Mouse (Mus musculus): ENCODE data around the gene Haus4.

Gene Haus4

DNA sequence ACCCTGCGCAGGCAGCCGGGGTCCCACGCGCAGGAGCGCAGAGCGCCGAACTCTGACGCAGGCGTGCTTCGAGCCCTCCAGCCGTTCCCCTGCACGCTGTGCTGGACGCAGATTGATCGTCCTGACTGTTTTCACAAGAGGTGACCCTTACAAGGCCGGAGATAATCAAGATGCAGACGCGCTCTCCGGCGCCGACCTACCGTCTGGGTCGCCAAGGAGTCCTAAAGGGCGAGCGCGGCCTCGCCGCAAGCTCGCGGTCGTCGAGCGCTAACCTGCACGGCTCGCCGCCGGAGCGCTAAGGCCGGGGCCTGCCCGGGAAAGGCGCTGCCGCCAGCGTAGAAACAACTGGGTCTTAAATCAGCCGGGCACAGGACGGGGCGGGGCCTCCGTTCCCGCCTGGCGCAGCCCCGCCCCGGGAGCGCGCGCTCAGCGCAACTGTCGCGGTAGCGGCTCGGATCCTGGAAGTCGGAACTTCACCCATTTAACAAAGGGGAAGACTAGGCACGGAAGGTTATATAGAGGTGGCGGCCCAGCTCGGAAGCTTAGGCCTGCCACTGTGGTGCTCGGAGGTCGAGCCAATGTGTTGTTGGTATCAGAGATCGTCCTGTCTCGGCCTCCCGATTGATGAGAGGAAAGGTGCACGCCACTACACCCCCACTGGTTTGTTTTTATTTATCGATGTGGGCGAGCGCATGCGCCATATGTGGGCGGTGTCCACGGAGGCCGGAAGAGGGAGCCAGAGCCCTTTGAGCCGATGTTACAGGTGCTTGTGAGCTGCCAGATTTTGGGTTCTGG, at the start of gene Haus4:
Gene Haus4 (minus strand): TSS at position 642 of the 795 bp plus-strand sequence.
- DNase-seq: peak; percentile 83 to 87

DNA sequence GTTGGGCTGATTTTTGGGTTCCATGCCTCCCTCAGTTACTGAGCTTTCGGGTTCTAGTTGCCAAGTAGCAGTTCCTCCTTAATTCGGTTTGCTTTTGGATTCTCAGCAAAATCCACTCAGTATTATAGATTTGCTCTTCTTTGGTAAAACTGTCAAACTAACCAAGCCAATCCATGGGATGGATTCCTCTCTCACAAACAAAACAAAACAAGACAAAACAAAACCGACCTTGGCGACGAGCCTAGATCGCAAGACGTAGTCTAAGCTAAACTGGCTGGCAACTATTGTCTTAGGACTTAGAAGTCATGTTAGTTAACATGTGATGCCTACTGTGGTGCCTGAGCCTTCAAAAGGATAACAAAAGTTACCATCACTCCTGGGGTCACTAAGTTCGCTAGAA, 49.3 kb upstream of the Haus4 start:
- no peak for DNase-seq

DNA sequence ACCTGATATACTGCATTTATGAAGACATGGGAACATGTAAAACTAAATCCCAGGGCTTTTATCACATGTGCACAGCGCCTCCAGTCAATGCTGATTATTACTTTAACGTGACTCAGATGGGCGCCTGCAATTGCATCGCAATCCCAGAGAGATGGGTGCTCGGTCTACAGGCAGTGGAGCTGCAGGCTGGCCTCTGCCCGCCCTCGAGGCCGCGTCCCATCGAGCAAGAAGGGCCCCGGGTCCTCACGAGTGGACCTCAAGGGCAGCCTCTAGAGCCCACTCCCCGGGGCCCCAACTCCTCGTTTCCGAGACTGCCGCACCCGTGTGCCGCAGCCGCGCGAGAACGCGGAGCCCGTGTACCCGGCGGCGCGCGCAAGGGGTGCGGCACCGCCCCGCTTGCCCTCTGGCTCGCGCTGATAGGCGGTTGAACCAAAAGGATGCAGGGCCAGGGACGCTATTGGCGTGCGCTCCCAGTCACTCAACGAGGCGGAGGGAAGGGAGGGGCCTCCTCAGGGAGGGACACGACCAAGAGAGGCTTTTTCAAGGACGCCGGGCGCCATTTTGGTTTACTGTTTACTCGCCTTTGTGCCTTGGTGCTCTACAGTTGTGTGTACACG, 48.7 kb upstream of the Haus4 start:
- peak; percentile 97 to 98 for DNase-seq

DNA sequence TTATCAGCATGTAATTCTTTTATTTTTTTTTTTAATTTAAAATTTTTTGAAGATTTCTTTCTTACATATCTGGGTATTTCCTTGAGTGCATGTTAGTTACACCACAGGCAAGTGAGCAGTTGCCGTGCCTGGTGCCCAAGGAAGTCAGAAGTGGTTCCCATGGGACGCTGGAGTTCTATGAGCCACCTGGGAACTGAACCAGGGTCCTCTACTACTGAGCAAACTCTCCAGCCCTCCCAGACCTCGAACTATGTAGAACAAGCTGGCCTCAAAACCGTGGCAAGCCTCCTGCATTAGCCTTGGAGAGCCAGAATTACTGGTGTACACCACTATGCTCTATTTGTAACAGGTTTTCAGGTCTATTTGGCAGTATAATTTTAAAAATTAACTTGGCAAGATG, 48.2 kb upstream of the Haus4 start:
- DNase-seq: no peak

DNA sequence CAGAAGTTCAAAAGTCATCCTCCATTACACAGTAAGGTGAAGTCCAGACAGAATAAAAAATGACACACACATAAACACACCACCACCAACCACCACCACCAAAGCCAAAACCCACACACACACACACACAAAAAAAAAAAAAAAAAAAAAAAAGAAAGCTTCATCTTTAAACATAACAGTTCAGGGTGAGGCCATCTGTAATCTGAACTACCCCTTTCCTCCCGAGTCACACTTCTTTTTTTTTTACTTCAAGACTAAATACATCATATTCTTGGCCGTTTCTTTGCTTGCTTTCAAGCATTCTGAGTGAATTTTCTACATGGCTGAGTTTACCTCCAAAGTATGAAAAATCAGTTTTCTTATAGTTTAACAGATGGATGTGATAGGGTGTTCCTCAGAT, 47.2 kb upstream of the Haus4 start:
- DNase-seq: no peak

DNA sequence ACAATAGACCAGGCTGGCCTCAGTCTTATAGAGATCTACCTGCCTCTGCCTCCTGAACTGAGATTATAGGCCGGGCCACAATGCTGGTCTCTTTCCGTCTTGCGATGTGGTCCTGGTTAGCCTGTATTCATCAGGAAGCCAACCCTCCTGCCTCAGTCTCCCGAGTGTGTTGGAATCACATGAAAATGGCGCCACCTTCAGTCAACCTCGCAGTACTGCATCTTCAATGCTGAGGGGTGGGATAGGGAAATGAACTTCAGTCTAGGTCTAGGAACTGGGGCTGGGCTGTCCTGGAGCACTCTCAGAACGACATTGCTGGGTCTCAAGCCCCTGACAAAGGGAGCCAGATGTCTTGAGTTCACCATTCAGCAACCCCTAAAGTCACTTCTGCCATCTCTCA, 42.7 kb upstream of the Haus4 start:
- no peak for DNase-seq

DNA sequence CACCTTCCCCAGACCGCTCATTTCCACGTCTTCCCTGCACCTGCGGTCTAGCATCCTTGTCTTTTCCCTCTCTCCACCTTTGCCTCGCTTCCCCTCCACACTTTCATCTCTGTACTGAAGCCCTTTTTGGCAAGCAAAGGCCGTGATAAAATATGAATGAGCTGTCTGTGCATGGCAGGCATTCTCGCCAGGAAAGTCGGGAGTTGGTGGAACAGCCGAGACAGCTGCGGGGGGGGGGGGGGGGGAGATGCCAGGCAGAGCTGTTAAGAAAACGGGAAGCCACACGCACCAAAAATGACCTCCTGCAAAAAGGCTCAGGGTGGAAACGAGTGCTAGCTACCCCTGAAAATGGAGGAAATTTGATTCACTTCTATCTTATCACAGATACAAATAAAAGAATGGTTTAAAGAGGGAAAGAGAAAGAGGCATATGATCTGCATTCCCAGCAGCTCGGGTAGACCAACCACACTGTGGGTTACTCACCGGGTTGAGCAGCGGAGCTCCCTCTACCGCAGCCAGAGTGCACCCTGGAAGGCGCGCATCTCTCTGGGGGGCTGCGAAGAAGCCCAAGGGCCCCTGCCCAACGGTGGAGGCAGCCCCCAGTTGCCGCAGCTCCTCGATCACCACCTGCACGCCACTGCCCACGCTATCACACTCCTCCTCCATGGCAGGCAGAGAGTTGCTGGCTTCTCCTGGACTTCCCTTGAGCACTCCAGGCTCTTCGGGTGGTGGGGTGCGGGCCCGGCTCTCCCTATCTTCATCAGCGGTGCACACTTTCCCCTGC, 40.4 kb upstream of the Haus4 start:
- no peak for DNase-seq

DNA sequence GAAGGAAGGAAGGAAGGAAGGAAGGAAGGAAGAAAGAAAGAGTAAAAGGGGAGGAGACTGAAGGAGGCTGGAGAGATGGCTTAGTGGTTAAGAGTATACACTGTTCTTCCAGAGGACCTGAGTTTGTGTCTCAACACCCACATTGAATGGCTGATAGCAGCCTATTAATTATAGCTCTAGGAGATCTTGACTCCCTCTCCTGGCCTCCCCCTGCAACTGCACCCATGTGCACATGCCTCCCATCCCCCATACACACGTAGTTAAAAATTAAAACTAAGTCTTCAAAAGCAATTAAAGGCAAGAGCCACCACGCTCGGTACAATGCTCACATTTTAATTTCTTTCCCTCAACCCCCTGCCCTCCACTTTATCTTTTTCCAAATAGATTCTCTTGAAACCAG, 39.6 kb upstream of the Haus4 start:
- DNase-seq: no peak

DNA sequence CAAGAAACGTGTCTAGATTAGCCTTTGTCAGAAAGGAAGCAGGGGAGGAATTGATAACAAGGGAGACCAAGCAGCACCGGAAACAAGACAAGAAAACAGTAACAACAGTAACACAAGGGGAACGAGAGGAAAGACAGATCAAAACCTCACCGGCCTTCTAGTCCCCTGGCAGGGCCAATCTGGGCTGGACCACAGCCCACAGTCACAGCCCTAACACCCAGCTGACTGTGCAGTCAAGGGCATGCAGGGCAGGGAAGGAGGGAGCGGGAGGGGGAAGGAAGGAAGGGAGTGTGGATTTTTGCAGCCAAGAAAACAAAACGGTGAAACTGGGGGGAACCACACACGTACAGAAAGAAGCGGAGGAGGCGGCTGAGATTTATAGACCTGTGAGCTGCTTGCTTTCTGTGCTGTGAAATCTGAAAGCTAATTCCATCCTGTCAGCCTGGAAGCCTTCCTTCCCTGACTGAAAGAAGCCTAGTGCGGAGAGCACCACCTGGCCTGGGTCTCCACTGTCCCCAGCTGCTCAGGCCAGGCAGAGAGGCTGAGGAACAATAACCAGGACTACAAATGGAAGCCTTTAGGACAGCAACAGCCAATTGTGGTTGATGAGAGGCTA, 38.0 kb upstream of the Haus4 start:
- DNase-seq: no peak

DNA sequence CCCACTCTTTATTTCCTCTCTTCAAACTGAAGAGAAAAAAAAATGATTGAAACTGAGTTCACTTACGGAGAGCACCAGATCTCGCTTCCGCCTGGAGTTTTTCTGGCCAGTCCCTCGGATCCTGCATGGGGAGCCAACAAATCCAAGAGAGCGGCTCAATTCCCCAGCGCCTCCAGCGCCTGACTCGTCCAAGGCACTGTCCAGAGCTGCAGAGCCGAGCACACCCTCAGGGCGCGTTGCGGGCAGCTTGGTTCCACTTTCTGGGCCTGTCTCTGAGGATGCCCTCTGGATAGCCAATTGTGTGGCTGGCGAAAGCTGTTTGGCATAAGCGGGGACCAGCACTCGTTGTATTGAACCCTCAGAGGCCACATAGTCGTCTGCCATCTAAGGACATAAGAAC, 36.6 kb upstream of the Haus4 start:
- no peak for DNase-seq

DNA sequence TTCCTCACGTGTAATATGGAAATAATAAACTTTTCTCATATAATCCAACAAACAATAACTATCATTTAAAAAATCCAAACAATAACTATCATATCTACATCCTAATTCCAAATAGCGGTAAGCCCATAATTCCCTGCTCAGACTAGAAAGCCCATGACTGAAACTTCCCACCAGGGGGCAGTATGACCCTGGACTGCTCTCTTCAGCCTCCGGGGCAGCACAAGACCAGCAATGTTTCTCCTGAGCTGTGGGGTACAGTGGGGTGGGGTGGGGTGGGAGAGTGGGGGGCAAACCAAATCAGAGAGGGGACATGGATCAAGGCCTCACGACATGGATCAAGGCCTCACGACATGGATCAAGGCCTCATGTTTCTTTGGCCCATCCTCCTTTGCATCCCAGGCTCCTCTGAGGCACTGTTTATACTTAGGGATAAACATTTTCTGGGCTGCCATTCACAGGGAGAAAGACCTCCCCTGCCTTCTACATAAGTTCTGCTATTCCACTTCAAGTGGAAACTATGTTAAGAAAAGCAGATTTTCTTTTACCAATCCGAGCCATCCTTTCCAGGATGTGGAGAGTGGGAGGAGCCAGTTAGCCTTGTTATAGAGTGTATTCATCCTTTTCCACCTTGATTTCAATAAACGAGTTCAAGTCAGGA, 29.4 kb upstream of the Haus4 start:
- DNase-seq: peak; percentile 49 to 72

DNA sequence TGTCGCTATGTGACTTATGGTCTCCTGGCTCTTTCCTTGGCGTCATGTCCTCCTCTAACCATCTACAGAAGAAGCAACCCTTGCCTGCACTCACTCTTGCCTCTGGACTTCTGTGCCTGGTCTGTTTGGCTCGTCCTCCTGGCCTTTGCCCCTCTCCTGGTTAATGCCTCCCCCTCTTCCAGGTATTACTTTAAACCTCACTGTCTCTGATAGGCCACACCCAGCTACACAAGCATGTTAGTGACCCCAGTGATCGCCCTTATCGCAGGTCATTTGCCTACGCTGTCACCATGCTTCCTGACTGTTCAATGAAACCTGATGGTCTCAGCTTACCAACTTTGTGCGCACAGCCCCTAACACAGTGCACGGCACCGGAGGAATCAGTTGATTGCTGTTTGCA, 28.1 kb upstream of the Haus4 start:
- no peak for DNase-seq

DNA sequence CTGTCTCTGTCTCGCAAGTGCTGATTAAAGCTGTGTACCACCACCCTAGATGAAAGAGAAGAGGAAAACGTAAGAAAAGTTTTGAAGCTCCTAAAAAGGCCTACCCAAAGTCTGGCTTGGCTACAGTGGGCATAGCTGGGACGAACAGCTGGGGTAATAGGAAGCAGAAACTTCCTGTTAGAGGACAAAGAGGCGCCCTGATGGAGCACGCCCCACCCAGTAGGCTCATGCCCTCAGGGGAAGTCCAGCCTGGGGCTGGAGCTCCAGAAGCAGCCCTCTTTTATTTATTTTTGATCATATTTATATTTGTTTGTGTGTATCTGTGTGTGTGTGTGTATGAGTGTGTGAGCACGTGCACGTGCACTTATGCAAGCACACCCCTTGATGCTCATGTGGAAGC, 25.2 kb upstream of the Haus4 start:
- DNase-seq: no peak

DNA sequence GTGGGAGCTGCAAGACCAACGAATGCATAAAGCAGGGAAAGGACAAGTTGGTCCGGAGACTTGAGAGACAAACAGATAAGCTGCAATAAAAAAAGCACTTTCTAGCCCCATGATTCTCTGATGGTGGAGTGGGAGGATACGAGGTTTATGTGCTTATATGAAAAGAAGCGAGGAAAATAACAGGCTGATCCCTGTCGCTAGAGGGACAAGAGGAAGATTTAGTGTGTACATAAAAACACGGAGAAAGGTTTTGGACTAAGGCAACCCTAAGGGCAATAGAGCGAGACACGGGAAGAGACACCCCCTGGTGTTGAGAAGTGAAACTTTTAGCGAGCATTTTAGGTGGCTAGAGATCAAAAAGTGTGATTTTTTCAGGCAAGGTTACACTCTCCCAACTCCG, 23.6 kb upstream of the Haus4 start:
- peak; percentile 36 to 61 for DNase-seq

DNA sequence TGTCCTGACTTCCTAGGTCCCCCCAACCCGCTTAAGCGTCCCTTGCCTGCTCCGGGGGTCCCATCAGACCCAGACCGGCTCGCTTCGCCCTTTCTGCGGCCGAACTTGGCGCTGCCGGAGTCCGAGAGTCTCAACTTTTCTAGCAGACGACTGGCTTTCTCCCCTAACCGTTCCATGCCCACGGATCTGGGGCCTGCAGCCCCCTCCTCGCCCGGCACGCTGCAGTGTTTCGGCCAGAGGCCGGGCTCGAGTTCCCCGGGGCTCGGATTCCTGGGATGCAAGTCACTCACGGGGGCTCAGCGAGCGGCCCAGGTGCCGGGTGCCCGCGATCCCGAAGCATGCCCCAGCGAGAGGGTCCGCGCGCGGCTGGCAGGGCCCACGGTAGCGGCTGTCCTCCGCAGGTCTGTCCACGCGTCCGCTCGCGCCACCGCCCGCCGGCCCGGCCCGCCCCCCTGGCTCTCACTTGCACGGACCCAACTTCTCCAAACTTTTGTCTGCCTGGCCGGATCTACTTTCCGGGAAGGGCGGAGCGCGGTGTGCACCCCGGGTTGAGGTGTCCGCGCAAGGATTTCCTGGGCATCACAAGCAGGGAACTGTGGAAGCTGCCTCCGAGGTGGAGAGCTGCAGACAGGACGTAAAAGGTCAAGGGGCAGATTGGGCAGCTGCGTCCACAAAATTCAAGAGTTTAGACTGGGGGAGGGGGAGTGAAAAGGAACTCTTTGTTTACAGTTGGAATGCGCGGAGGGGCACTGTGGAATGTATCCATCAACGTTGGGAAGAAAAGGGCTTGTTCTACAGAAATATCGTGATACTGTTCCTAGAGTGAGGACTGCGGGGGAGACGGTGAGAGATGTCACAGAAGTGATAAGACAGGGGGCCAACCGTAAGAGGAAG, 22.9 kb upstream of the Haus4 start, which contains the start of gene Ajuba:
Gene Ajuba (minus strand): TSS at position 470 of the 894 bp plus-strand sequence.
- DNase-seq: peak; percentile 92 to 95

DNA sequence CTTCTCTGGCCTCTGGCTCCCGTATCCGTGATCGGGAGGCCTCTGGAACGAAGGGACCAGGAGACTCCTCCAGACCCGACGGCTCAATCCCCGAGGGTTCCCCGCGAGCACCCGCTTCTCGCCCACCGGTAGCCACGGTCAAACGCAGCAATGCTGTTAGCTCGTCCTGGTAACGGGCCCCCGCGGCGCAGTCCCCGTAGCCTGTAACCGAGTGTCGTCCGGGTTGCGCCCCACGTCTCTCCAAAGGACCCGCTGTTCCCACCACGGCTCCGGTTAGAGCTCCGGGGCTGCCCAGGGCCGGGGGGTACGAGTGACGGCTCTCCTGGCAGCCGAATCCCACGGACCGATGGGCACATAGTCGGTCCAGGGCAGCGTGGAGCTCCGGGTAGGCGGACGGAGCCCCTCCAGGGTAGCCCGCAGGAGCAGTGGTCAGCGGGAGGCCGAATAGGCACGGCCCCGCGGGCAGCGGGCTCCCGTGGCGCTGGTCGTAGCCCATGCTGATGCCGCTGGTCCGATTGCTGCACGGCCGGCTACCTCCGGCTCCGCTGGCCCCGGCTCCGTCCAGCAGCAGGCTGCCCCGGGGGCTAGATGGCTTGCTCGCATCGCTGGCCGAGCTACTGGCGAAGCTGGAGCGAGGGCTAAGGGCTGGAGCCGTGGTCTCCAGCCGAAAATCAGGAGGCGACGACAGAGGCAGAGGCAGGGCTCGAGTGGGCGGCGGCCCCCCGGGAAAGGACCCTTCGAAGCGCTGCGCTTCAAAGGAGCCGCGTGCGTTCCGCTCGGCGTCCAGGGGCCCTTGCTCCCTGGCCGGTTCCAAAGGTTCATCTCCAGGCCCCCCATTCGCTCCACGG, 22.0 kb upstream of the Haus4 start:
- DNase-seq: peak; percentile 18 to 25

DNA sequence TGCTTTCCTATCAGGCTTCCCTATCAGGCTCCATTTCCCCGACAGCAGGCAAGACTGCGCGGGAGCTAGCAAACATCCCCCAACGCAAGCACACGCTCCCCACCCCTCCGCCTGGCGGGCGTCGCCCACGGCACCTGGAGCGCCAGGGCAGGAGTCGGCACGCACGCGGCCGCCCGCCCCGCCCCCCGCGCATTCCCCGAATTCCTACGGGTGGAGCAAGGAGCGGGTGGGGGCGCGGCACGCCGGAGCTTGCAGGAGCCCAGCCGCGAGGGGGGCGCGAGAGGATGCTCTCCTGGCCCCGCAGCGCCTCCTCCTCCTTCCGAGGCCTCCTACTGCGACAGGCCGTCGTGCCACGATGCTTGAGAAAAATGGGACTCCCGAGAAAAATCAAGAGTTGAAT, 21.2 kb upstream of the Haus4 start:
- peak; percentile 84 to 90 for DNase-seq

DNA sequence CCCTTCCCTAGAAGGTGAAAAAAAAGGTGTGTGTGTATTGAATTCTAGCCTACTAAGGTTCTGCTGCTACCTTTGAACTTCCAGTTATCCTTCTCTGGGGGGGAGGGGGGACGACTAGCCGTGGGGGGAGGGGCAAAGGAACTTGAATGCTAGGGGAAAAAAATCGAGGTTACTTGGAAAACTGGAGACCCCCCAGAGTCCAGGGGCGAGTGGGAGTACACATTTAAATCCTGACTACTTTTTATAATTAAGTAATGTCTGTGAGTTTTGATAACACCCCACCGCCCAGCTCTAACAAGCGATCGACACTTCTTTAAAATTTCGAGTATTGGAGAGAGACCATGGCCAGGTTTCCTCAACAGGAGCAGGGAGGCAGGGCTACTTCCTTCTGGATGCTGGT, 20.6 kb upstream of the Haus4 start:
- no peak for DNase-seq

DNA sequence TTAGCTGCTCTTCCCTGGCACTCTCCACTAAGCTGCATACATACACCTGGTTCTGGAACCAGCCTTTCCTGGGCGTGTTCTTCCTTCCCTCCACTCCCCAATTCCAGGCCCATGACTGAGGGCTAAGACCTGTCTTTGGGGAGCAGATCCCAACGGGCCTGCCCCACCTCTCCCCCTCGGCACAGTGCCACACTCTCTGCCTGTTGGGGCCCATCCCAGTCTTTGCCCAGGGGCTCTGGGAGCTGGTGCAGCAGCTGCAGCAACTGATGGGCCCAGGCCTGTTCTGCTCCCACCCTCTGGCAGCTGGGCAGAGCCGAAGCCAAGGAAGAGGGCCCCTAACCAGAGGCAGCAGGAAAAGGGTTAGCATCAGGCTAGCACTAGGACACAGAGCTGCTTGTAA, 19.8 kb upstream of the Haus4 start:
- DNase-seq: peak; percentile 38 to 61
